Mouse (Mus musculus) heart, embryonic 15.5 days (tissue): ENCODE data around the gene 2810408A11Rik. TPM values are rescaled to one million over a fixed set of nuclear protein-coding genes. Genes with fewer than 3 reads are reported as not detected.
"Not testable (repeated sequence)": the region's sequence is repeated elsewhere in the genome, so short reads cannot be mapped to it uniquely, and the experiment has no call there.

Source experiments
- ATAC-seq: fragments of 200-750 bp; cut with Nextera tagmentation; replicated peaks from 2 replicates; pipeline ENCODE4 v1.8.0; 2017; ENCODE audit warnings: low read depth, moderate TSS enrichment; ENCODE audit not compliant: insufficient number of reproducible peaks, insufficient read depth, low FRiP score
- H3K27ac ChIP-seq: fragments of 300-500 bp; sonication (generic); 2 replicates; pipeline ENCODE4 v1.5.1; 2015; ENCODE audit warnings: mild to moderate bottlenecking, inconsistent platforms
- H3K27me3 ChIP-seq: fragments of 300-500 bp; sonication (generic); 2 replicates; pipeline ENCODE4 v1.6.1; 2015; ENCODE audit warnings: inconsistent platforms
- H3K36me3 ChIP-seq: fragments of 300-500 bp; sonication (generic); 2 replicates; pipeline ENCODE4 v1.6.1; 2015; ENCODE audit warnings: mild to moderate bottlenecking, inconsistent platforms
- H3K4me1 ChIP-seq: fragments of 300-500 bp; sonication (generic); replicated peaks from 2 replicates; pipeline ENCODE4 v1.6.1; 2015; ENCODE audit warnings: inconsistent platforms
- H3K4me2 ChIP-seq: fragments of 300-500 bp; sonication (generic); 2 replicates; pipeline ENCODE4 v1.6.1; 2015; ENCODE audit warnings: inconsistent platforms, mild to moderate bottlenecking, moderate library complexity
- H3K4me3 ChIP-seq: fragments of 300-500 bp; sonication (generic); 2 replicates; pipeline ENCODE4 v1.5.1; 2015; ENCODE audit warnings: mild to moderate bottlenecking, inconsistent platforms
- H3K9ac ChIP-seq: fragments of 300-500 bp; sonication (generic); 2 replicates; pipeline ENCODE4 v1.6.1; 2015; ENCODE audit warnings: mild to moderate bottlenecking, inconsistent platforms
- H3K9me3 ChIP-seq: fragments of 300-500 bp; sonication (generic); replicated peaks from 2 replicates; pipeline ENCODE4 v1.6.1; 2016; ENCODE audit warnings: inconsistent platforms
- WGBS: fragments of 180-500 bp; shearing (Covaris S2); methylation state at CpG from one replicate; pipeline ENCODE4 v1.1.7; 2015; ENCODE audit warnings: mixed read lengths; 5-methylcytosine and 5-hydroxymethylcytosine counted together
- polyA plus RNA-seq: library from polyadenylated mRNA; unstranded; fragments of >200 nt; fragmentation: Nextera tagmentation; extraction: Ambion mirVana; gene quantifications from 2 replicates; pipeline ENCODE4 v1.2.1, GENCODE M21; 2015

2810408A11Rik gene
- polyA plus RNA-seq, 1 experiment from 2014 or later: 3.7 TPM

- H3K9me3 ChIP-seq, H3K4me1 ChIP-seq, H3K36me3 ChIP-seq, H3K27ac ChIP-seq, ATAC-seq, H3K4me2 ChIP-seq, H3K4me3 ChIP-seq, H3K27me3 ChIP-seq, H3K9ac ChIP-seq: not testable (repeated sequence)
- 60% methylated on average over 3 of the region's 3 CpGs for WGBS
Observed at GRCm38 (mm10) chr11:69863729-69864128, 37.1 kb downstream of the 2810408A11Rik start.

GRCm38 (mm10) chr11:69858113-69858998, 42.4 kb downstream of the 2810408A11Rik start, which contains the start of gene Tnk1:
TSS of gene Tnk1 (minus strand) at chr11:69858730.
- Histone ChIP-seq H3K4me2 (peak within 1 kb of the TSS; percentile 19; the same call in 1 of the 2 replicates), H3K27me3 (peaks cover 29% of the 10 kb centered on the region), H3K9me3 (no peaks in the 10 kb centered on the region), H3K36me3 (no peaks in the 10 kb centered on the region), H3K4me3 (no peak within 1 kb of the TSS; the same call in 1 of the 2 replicates), H3K27ac (no peak within 1 kb of the TSS), H3K9ac (no peak within 1 kb of the TSS), H3K4me1 (peaks cover 15% of the 10 kb centered on the region)
- no peak for ATAC-seq
- 23% methylated on average over 30 of the region's 30 CpGs for WGBS

- ATAC-seq: peak; percentile 45; the same call in 1 of the 2 replicates
- peaks cover 20% of the 10 kb centered on the region for H3K36me3 ChIP-seq
Observed at GRCm38 (mm10) chr11:69855347-69855746, 45.4 kb downstream of the 2810408A11Rik start.

GRCm38 (mm10) chr11:69854680-69855079, 46.1 kb downstream of the 2810408A11Rik start:
- Histone ChIP-seq H3K9ac (no peak overlapping the region), H3K9me3 (no peaks in the 10 kb centered on the region), H3K27ac (no peak overlapping the region), H3K27me3 (peaks cover 26% of the 10 kb centered on the region), H3K36me3 (peaks cover 26% of the 10 kb centered on the region), H3K4me3 (no peak overlapping the region), H3K4me1 (peaks cover 25% of the 10 kb centered on the region), H3K4me2 (no peak overlapping the region)
- no peak for ATAC-seq
- 81% methylated on average over 10 of the region's 10 CpGs for WGBS

More at GRCm38 (mm10) chr11:69855347-69855746, 45.4 kb downstream of the 2810408A11Rik start:
- peaks cover 29% of the 10 kb centered on the region for H3K27me3 ChIP-seq
- H3K27ac ChIP-seq: no peak overlapping the region
- H3K4me3 ChIP-seq: no peak overlapping the region
- no peaks in the 10 kb centered on the region for H3K9me3 ChIP-seq
- no peak overlapping the region for H3K9ac ChIP-seq
- H3K4me1 ChIP-seq: peaks cover 24% of the 10 kb centered on the region
- WGBS: 20% methylated on average over 16 of the region's 16 CpGs
- no peak overlapping the region for H3K4me2 ChIP-seq

GRCm38 (mm10) chr11:69853994-69854393, 46.8 kb downstream of the 2810408A11Rik start:
- H3K36me3 ChIP-seq: peaks cover 33% of the 10 kb centered on the region
- no peak overlapping the region for H3K4me3 ChIP-seq
- H3K27ac ChIP-seq: no peak overlapping the region
- H3K4me2 ChIP-seq: no peak overlapping the region
- ATAC-seq: peak; percentile 47; the same call in 1 of the 2 replicates
- peaks cover 25% of the 10 kb centered on the region for H3K4me1 ChIP-seq
- peaks cover 22% of the 10 kb centered on the region for H3K27me3 ChIP-seq
- H3K9ac ChIP-seq: no peak overlapping the region
- WGBS: 36% methylated on average over 7 of the region's 7 CpGs
- H3K9me3 ChIP-seq: no peaks in the 10 kb centered on the region

- Histone ChIP-seq H3K27ac (no peak overlapping the region), H3K36me3 (peaks cover 43% of the 10 kb centered on the region), H3K4me1 (peaks cover 40% of the 10 kb centered on the region), H3K9me3 (no peaks in the 10 kb centered on the region), H3K4me2 (no peak overlapping the region), H3K9ac (no peak overlapping the region), H3K4me3 (no peak overlapping the region), H3K27me3 (no peaks in the 10 kb centered on the region)
- no peak for ATAC-seq
- 75% methylated on average over 8 of the region's 8 CpGs for WGBS
Observed at GRCm38 (mm10) chr11:69850754-69851153, 50.0 kb downstream of the 2810408A11Rik start.

- Histone ChIP-seq H3K27me3 (no peaks in the 10 kb centered on the region), H3K4me3 (no peak overlapping the region), H3K9ac (no peak overlapping the region), H3K4me1 (peaks cover 41% of the 10 kb centered on the region), H3K4me2 (no peak overlapping the region), H3K27ac (no peak overlapping the region), H3K9me3 (no peaks in the 10 kb centered on the region), H3K36me3 (peaks cover 43% of the 10 kb centered on the region)
- 92% methylated on average over 15 of the region's 15 CpGs for WGBS
- ATAC-seq: no peak
Observed at GRCm38 (mm10) chr11:69849884-69850283, 50.9 kb downstream of the 2810408A11Rik start.

- Histone ChIP-seq H3K27ac (peak overlapping the region; percentile 53; the same call in 1 of the 2 replicates), H3K4me3 (no peak overlapping the region), H3K9me3 (no peaks in the 10 kb centered on the region), H3K27me3 (no peaks in the 10 kb centered on the region), H3K4me2 (no peak overlapping the region), H3K36me3 (peaks cover 43% of the 10 kb centered on the region), H3K9ac (no peak overlapping the region), H3K4me1 (peaks cover 40% of the 10 kb centered on the region)
- 79% methylated on average over 9 of the region's 9 CpGs for WGBS
- ATAC-seq: no peak
Observed at GRCm38 (mm10) chr11:69849128-69849527, 51.7 kb downstream of the 2810408A11Rik start.

- peak overlapping the region; percentile 88 for H3K4me3 ChIP-seq
- H3K36me3 ChIP-seq: peaks cover 43% of the 10 kb centered on the region
- H3K9ac ChIP-seq: peak overlapping the region; percentile 76; the same call in 1 of the 2 replicates
- no peaks in the 10 kb centered on the region for H3K27me3 ChIP-seq
- WGBS: 94% methylated on average over 6 of the region's 6 CpGs
- no peaks in the 10 kb centered on the region for H3K9me3 ChIP-seq
- H3K27ac ChIP-seq: no peak overlapping the region
- peak overlapping the region; percentile 82 for H3K4me2 ChIP-seq
- no peak for ATAC-seq
- H3K4me1 ChIP-seq: peaks cover 30% of the 10 kb centered on the region
Observed at GRCm38 (mm10) chr11:69848021-69848420, 52.8 kb downstream of the 2810408A11Rik start.
